Comparison of ENCODE assay signal across 23 mouse cellular contexts in genomic region chr14:30184445-30185152, GRCm38 (mm10).
DNase-seq lines count a peak whose midpoint lies in the region; ATAC-seq and TF ChIP-seq lines count a peak whose summit lies in the region.
"Had no signal": no experiment of that assay in that cellular context is flagged by ENCODE, and none has a peak within 500 bp of the region (broad histone marks: within the 10 kb centered on the region; RNA-seq: fewer than 3 reads in every experiment).

No protein-coding gene starts in this region.

- no peak overlapping the region for H3K4me3 ChIP-seq in lung, postnatal 0 days (ENCODE audit: low read depth, low read length)
- no peak overlapping the region for H3K4me3 ChIP-seq in lung, adult 2 months (replicated peaks; ENCODE audit: extremely low read depth, low read depth, low read length)
- H3K4me3 ChIP-seq in hindbrain, embryonic 11.5 days (ENCODE audit: low read depth, low read length), result no peak overlapping the region
- H3K4me3 ChIP-seq: heart, embryonic 10.5 days; hindbrain, embryonic 12.5 days; neural tube, embryonic 13.5 days had no signal

- H3K36me3 ChIP-seq in lung, postnatal 0 days (ENCODE audit: insufficient read depth, low read length), result no peaks in the 10 kb centered on the region
- H3K36me3 ChIP-seq in hindbrain, embryonic 11.5 days (ENCODE audit: control insufficient read depth, insufficient read depth, low read length), result no peaks in the 10 kb centered on the region
- H3K36me3 ChIP-seq: heart, embryonic 10.5 days; hindbrain, embryonic 12.5 days; neural tube, embryonic 13.5 days had no signal

- TF ChIP-seq EP300 in lung, postnatal 0 days (IDR thresholded peaks at IDR 0.05), result no peak

- no peak for TF ChIP-seq CTCF in lung, postnatal 0 days (IDR thresholded peaks at IDR 0.05)
- no peak for TF ChIP-seq CTCF in lung, adult 2 months (IDR thresholded peaks at IDR 0.05; ENCODE audit: insufficient read depth, low read length)

- 54% methylated on average over 13 of the region's 13 CpGs for WGBS in lung, postnatal 0 days
- WGBS in lung, adult 2 months, result 54% methylated on average over 13 of the region's 13 CpGs
- 86% methylated on average over 13 of the region's 13 CpGs for WGBS in hindbrain, embryonic 11.5 days

- ATAC-seq in lung, postnatal 0 days, result 0 out of 2 replicates have a peak, but pooled peaks have one; percentile 33
- no peak for ATAC-seq in hindbrain, embryonic 11.5 days (ENCODE audit: low FRiP score)
- ATAC-seq: forebrain, embryonic 16.5 days had no signal

- intact Hi-C loops in heart, postnatal 25 days (cut with DNase I), result no loop called here

- no peaks in the 10 kb centered on the region for H3K9me3 ChIP-seq in lung, postnatal 0 days (ENCODE audit: low read length)
- no peaks in the 10 kb centered on the region for H3K9me3 ChIP-seq in hindbrain, embryonic 11.5 days (ENCODE audit: control insufficient read depth, low read length)
- H3K9me3 ChIP-seq: heart, embryonic 10.5 days; hindbrain, embryonic 12.5 days; neural tube, embryonic 13.5 days had no signal

- H3K9ac ChIP-seq in lung, postnatal 0 days (replicated peaks; ENCODE audit: low read depth), result no peak overlapping the region
- no peak overlapping the region for H3K9ac ChIP-seq in hindbrain, embryonic 11.5 days (ENCODE audit: low read depth, low read length)
- H3K9ac ChIP-seq: hindbrain, embryonic 12.5 days; liver, embryonic 14.5 days; neural tube, embryonic 13.5 days had no signal

- no peak for TF ChIP-seq POLR2A in lung, adult 2 months (IDR thresholded peaks at IDR 0.05; ENCODE audit: borderline replicate concordance, extremely low read depth, low read depth, low read length)

- no peaks in the 10 kb centered on the region for H3K27me3 ChIP-seq in lung, postnatal 0 days (replicated peaks; ENCODE audit: insufficient read depth, low read length)
- no peaks in the 10 kb centered on the region for H3K27me3 ChIP-seq in hindbrain, embryonic 11.5 days (ENCODE audit: control insufficient read depth, insufficient read depth, low read length)
- H3K27me3 ChIP-seq: hindbrain, embryonic 12.5 days; neural tube, embryonic 13.5 days had no signal

- no peak overlapping the region for H3K27ac ChIP-seq in lung, postnatal 0 days (ENCODE audit: low read length)
- no peak overlapping the region for H3K27ac ChIP-seq in hindbrain, embryonic 11.5 days (ENCODE audit: low read depth, low read length)
- H3K27ac ChIP-seq: heart, embryonic 10.5 days; hindbrain, embryonic 12.5 days; liver, embryonic 14.5 days; neural tube, embryonic 13.5 days; stomach, postnatal 0 days had no signal

- no peak overlapping the region for H3K4me2 ChIP-seq in lung, postnatal 0 days (replicated peaks; ENCODE audit: low read depth, low read length)
- H3K4me2 ChIP-seq in hindbrain, embryonic 11.5 days (replicated peaks; ENCODE audit: low read depth, low read length), result no peak overlapping the region
- H3K4me2 ChIP-seq: hindbrain, embryonic 12.5 days; midbrain, embryonic 11.5 days; neural tube, embryonic 13.5 days had no signal

- peak; percentile 29 for DNase-seq in heart, adult 11 months
- no peak for DNase-seq in heart, postnatal 25 days (ENCODE audit: low spot score)
- DNase-seq in lung, postnatal 0 days (ENCODE audit: low spot score), result no peak
- DNase-seq in lung, adult 2 months, result no peak
- peak; percentile 41 for DNase-seq in induced T-regulatory cell, adult 2 months (ENCODE audit: low read depth)
- DNase-seq in hindbrain, embryonic 11.5 days (ENCODE audit: low spot score), result no peak
- DNase-seq in right cerebral cortex, postnatal 25 days, result no peak
- no peak for DNase-seq in gastrocnemius, postnatal 4 days (ENCODE audit: low spot score in 2 of 2)
- DNase-seq: adrenal gland, postnatal 10 days; cerebellum, adult 11-12 months; cerebellum, postnatal 14 days; embryo, embryonic 11 days; gastrocnemius, postnatal 36 days; kidney, adult 8-10 months; kidney, postnatal 14 days; left cerebral cortex, postnatal 4 days had no signal

- H3K4me1 ChIP-seq in lung, postnatal 0 days (ENCODE audit: insufficient read depth, low read depth, low read length), result no peaks in the 10 kb centered on the region
- H3K4me1 ChIP-seq in lung, adult 2 months (ENCODE audit: control insufficient read depth, insufficient read depth, low read length), result 0 out of 2 replicates have a peak, but pooled peaks cover 2% of the 10 kb centered on the region
- no peaks in the 10 kb centered on the region for H3K4me1 ChIP-seq in hindbrain, embryonic 11.5 days (replicated peaks; ENCODE audit: control insufficient read depth, insufficient read depth, low read length)
- H3K4me1 ChIP-seq: heart, embryonic 10.5 days; hindbrain, embryonic 12.5 days had no signal

Comparison
In these comparisons a context has a peak if more than half of its experiments do, and no peak if none do; other contexts are left out.
1. DNase-seq: peak in heart, adult 11 months (single experiment) and induced T-regulatory cell, adult 2 months (single experiment); none in heart, postnatal 25 days (single experiment), lung, postnatal 0 days (single experiment), lung, adult 2 months (single experiment), hindbrain, embryonic 11.5 days (single experiment), right cerebral cortex, postnatal 25 days (single experiment) and gastrocnemius, postnatal 4 days (0 of 2).